ENCODE assay signal across 14 mouse cellular contexts in genomic region chr1:165849458-165850445, GRCm38 (mm10).
A peak's percentile ranks its signal among the peaks of the same experiment; 100 is the strongest.
DNase-seq lines count a peak whose midpoint lies in the region; ATAC-seq and TF ChIP-seq lines count a peak whose summit lies in the region.
"Had no signal": no experiment of that assay in that cellular context is flagged by ENCODE, and none has a peak within 500 bp of the region (broad histone marks: within the 10 kb centered on the region; RNA-seq: fewer than 3 reads in every experiment).

No protein-coding gene starts in this region.

- no peak overlapping the region for H3K4me2 ChIP-seq in liver, embryonic 16.5 days (ENCODE audit: low read depth, low read length)
- H3K4me2 ChIP-seq: embryonic facial prominence, embryonic 12.5 days had no signal

- H3K9me3 ChIP-seq in liver, embryonic 16.5 days (replicated peaks; ENCODE audit: control insufficient read depth, low read length) = no peaks in the 10 kb centered on the region
- H3K9me3 ChIP-seq: embryonic facial prominence, embryonic 12.5 days; megakaryocyte, embryonic 14.5 days had no signal

- H3K27me3 ChIP-seq in liver, adult 2 months (ENCODE audit: control insufficient read depth, insufficient read depth, low read length) = peaks cover 6% of the 10 kb centered on the region; the same call in 1 of the 2 replicates
- peaks cover 10% of the 10 kb centered on the region for H3K27me3 ChIP-seq in liver, embryonic 16.5 days (ENCODE audit: control insufficient read depth, insufficient read depth, low read depth, low read length)

- H3K79me2 ChIP-seq in liver, adult 2 months (ENCODE audit: control insufficient read depth, insufficient read depth, low read length) = no peaks in the 10 kb centered on the region

- ATAC-seq in CD4-positive, CD25-positive, alpha-beta regulatory T cell, adult 4 months = peak; percentile 17
- ATAC-seq in liver, embryonic 16.5 days (ENCODE audit: low read depth) = peak; percentile 32
- no peak for ATAC-seq in megakaryocyte, adult 5-6 weeks (ENCODE audit: poor library complexity, severe bottlenecking)
- ATAC-seq: forebrain, postnatal 0 days had no signal

- peaks cover 9% of the 10 kb centered on the region for H3K4me1 ChIP-seq in liver, adult 2 months (ENCODE audit: control insufficient read depth, insufficient read depth, low read length)
- peaks cover 1% of the 10 kb centered on the region for H3K4me1 ChIP-seq in bone marrow, adult 2 months (ENCODE audit: control insufficient read depth, insufficient read depth, low read length)
- H3K4me1 ChIP-seq in liver, embryonic 16.5 days (ENCODE audit: control insufficient read depth, low read depth, low read length) = peaks cover 19% of the 10 kb centered on the region

- WGBS in liver, adult 2 months = 36% methylated on average over 17 of the region's 17 CpGs
- 62% methylated on average over 17 of the region's 17 CpGs for WGBS in bone marrow, adult 2 months
- WGBS in liver, embryonic 16.5 days (ENCODE audit: insufficient replicate concordance) = 51% methylated on average over 17 of the region's 17 CpGs

- no peak overlapping the region for H3K4me3 ChIP-seq in liver, adult 2 months (ENCODE audit: insufficient read depth, low read depth, low read length)
- H3K4me3 ChIP-seq in bone marrow, adult 2 months (replicated peaks; ENCODE audit: control insufficient read depth, low read depth, low read length) = no peak overlapping the region
- H3K4me3 ChIP-seq in liver, embryonic 16.5 days (ENCODE audit: low read depth, low read length) = no peak overlapping the region
- H3K4me3 ChIP-seq: embryonic facial prominence, embryonic 12.5 days had no signal

- DNase-seq in liver, adult 2 months (ENCODE audit: extremely low read depth, low read depth, low spot score) = peak; percentile 75
- no peak for DNase-seq in liver
- no peak for DNase-seq in ovary, adult 18-20 months (ENCODE audit: low spot score)
- DNase-seq: cerebellum, adult 9-11 months; forebrain, postnatal 0 days; kidney, adult 18-20 months; layer of hippocampus, adult 9-11 months; left cerebral cortex, postnatal 4 days had no signal

- no peaks in the 10 kb centered on the region for H3K36me3 ChIP-seq in liver, adult 2 months (ENCODE audit: control insufficient read depth, insufficient read depth, low read length)
- no peaks in the 10 kb centered on the region for H3K36me3 ChIP-seq in liver, embryonic 16.5 days (ENCODE audit: control insufficient read depth, insufficient read depth)
- H3K36me3 ChIP-seq: embryonic facial prominence, embryonic 12.5 days had no signal

- no peak for TF ChIP-seq POLR2A in liver, adult 2 months (IDR thresholded peaks at IDR 0.05; ENCODE audit: extremely low read depth, insufficient read depth, low read length)
- no peak for TF ChIP-seq POLR2A in bone marrow, adult 2 months (IDR thresholded peaks at IDR 0.05; ENCODE audit: borderline replicate concordance, control insufficient read depth, low read depth, low read length)

- H3K9ac ChIP-seq in liver, adult 2 months (ENCODE audit: low read depth, low read length) = no peak overlapping the region
- no peak overlapping the region for H3K9ac ChIP-seq in liver, embryonic 16.5 days (ENCODE audit: low read depth, low read length)
- H3K9ac ChIP-seq: embryonic facial prominence, embryonic 12.5 days; forebrain, postnatal 0 days had no signal

- H3K27ac ChIP-seq in liver, adult 2 months (replicated peaks; ENCODE audit: insufficient read depth, low read depth, low read length) = 0 out of 2 replicates have a peak overlapping the region, but pooled peaks have one; percentile 7
- peak overlapping the region; percentile 46; the same call in 1 of the 2 replicates for H3K27ac ChIP-seq in bone marrow, adult 2 months (ENCODE audit: control insufficient read depth, insufficient read depth, low read depth, low read length, poor library complexity)
- no peak overlapping the region for H3K27ac ChIP-seq in liver, embryonic 16.5 days (ENCODE audit: low read length)
- H3K27ac ChIP-seq: embryonic facial prominence, embryonic 12.5 days had no signal

- TF ChIP-seq CTCF in liver, adult 2 months (IDR thresholded peaks at IDR 0.05; ENCODE audit: low read depth, low read length) = no peak
- no peak for TF ChIP-seq CTCF in bone marrow, adult 2 months (IDR thresholded peaks at IDR 0.05; ENCODE audit: control insufficient read depth, insufficient read depth, low read length)
